Mouse (Mus musculus) R1 (cell line): ENCODE measurements around the gene Tlr6.

Source experiments
- DNase-seq: peaks from one replicate; pipeline ENCODE4 v3.0.0-alpha.2; 2018; ENCODE audit warnings: low read depth, low spot score

Gene Tlr6

DNA sequence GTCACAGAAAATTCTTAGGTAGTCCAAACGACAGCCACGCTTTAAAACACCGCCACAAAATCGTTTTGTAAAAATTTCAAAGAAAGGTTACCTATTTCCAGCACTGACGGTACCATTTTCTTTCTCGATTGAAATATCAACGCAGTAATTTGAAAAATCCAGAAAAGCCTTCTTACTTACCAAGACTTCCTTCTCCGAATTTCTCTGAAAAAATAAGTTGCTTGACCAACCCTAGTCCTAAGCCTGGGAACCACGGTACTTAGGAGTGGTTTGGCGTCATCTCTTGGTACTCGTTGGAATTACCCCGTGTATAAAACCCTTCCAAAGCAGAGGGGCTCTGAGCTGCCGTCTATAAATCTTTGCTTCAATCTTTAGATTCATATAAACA is at the start of gene Tlr6:
Gene Tlr6 (minus strand): TSS at position 255 of the 388 bp plus-strand sequence.
- DNase-seq, result peak; percentile 40

DNA sequence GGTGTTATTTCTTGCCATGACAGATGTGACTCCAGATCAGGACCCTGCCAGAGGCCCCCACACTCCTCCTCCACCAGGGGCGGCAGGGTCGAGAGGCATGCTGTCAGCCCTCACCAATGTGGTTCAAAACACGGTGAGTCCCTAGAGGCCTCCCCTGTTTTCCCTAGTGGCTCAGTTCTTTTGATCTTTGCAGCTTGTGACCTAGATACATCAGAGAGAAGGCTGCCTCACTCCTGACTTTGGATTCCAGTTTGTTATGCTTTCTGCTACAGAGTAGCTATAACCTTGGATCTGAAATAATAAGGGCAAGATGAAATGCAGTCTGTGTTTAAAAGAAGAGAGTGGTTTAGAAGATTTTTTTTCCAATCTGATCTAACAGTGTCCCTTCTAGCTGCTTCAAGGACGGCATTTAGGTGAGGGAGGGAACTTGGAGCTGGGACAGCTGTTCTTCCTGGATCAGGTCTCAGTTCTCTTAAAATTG is 46.2 kb upstream of the Tlr6 start:
- no peak for DNase-seq

DNA sequence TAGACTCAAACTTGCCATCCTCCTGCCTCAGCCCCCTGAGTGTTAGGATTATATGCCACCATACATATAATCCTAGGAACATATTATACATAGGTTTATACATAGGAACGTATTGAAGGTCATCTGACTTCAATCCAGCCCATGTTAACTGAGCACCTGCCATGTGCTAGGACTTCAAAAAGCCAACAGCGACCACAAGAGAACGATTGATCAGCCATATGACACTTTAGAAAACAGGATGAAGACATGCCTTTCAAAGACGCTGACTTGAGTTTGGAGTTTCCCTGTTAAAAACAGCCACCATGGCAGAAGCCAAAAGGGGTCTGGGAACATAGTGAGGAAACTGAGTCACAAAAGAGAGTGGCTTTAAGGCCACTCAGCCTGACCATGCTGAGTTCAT is 45.4 kb upstream of the Tlr6 start:
- no peak for DNase-seq

DNA sequence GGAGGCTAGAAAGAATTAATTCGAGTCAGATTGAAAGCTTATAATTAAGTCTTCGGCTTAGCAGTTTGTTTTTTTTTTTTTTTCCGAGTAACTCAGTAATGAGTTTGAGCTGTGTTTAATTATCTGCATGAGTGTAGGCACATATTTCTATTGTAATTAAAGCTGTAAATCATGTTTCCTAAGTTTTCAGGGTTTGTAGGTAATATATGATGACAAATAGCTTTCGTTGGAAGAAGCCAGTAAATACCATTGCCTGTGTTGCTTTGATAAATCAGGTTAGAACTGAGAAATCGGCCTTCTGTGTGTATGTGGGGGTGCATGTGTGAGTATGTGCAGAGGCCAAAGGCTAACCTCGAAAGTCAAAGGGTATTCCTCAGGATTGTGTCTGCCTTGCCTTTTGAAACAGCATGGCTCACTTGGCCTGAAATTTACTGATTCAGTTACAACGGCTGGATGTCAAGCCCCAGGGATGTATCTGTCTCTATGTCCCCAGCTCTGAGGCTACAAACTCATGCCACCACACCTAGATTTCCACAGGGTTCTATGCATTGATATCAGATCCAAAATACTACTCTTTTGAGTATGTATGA is 44.1 kb upstream of the Tlr6 start:
- DNase-seq, result no peak

DNA sequence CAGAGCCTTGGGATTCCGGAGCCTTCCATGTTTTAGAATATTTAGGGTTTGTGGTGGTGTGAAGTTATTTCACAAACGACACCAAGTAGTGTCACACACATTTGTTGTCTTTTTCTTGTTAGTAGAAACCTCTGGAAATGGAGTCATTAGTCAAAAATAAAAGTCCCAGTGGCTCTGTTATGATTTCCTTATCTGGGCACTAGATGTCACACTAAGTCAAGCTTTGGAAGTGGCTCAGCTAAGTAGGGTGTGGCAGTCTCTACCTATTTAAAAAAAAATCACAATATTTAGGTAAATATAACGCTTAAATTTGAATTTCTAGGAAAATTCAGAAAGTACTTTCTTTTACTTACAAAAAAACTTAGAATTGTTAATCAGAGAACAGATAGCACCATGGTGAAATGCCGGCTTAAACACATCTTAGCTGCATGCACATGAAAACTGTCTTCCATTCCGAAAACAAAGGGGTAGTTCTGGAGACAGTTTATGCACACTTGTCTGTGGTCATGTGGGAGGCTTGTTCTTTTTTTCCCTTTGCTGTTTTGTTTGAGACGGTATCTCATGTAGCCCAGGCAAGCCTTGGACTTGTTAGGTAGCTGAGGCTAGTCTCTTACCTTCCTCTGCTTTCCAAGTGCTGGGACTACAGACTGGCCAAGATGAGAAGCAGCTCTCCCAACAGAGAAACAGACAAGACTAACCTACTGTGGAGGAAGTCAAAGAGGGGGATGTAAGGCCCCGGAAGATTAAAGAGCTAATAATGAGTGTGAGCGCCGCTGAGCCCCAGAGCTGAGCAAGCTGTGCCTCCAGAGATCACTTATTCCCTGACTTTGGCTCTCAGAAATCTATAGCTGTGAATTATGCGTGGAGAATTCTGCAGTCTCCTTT is 43.3 kb upstream of the Tlr6 start:
- peak; percentile 43 for DNase-seq

DNA sequence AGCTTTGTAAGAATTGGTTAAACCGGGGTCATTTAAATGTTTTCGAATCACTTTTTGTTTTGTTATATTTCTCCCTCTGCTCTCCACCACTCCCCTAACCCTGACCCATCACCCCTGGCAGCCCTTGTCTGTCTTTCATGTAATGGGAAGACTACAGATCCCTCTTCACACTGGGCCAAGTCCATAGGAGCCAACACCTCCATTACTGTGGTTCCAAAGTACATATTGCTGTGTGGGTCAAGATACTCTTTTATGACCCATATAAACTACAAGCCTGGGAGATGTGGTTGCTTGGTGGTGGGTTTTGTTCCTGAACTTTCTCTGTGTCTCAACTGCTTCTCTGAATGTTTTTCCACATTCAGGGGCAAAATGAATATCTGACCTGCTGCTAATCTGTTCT is 35.5 kb upstream of the Tlr6 start:
- no peak for DNase-seq

DNA sequence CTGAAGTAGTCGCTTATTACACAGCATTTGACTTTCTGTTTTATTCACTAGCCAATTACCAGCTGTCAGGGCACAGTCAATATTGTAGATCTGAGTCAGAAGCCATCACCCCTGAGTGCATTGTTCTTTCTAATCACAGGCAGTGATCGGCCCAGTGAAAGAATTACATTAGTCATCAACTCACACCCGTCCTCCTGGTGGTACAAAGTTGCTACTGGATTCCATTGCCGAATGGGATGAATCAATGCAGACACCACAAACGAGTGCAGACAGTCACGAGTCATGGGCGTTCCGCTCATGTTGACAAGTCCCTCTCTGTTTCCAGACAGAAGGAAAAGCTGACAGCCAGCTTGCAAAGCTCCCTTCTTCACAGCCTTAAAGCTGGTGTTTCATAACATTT is 32.6 kb upstream of the Tlr6 start:
- peak; percentile 65 for DNase-seq

DNA sequence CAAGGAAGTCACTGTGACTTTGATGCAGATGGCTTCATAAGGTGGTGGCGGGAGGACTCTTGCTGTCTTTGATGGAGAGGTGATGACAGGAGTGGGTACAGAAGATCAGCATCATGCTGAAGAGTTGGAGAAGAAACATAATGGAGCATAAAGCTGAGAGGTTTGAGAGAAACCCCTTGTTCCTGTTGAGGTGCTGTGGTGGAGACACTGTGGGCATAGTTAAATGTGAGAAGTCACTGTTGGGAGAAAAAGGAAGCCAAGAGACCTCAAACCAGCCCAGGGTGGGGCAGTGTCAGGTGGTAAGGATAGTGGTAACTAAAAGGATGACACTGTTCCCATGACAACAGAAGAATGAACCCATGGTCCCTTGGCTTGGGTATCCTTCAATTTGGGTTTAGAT is 30.0 kb upstream of the Tlr6 start:
- DNase-seq, result no peak

DNA sequence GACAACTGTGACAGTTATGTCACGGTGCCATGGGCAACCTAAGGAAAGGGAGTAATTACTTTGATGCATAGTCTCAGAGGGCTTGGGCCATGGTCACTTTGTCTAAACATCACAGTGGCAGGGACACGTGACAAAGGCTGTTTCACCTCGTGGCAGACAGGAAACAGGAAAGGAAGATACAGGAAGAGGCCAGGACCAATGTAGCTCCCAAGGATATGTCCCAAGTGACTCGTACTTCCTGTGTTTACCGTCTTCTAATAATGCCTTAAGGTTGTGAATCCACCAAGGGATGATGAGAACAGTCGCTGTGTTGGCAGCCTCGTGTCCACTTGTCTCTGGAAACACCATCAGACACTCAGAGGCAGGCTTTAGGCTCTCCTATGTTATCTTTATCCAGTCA is 26.1 kb upstream of the Tlr6 start:
- no peak for DNase-seq

DNA sequence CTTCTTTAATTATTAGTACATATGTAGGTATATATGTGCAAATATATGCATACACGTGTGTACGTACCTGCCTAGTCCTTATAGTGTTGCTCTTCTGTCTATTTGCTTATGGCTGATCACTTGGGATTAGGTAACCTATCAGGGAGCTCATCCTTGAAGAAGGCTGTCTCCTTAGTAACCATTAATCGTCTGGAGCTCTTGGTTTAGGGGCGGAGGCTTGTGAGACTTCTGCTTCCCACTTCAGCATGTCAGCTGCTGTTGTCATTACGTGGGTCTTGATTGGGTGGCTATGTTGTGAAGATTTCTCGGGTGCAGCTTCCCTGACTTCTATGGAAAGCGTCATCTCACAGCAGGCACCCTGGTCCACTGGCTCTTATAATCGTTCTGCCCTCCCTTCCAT is 17.2 kb upstream of the Tlr6 start:
- DNase-seq, result no peak

DNA sequence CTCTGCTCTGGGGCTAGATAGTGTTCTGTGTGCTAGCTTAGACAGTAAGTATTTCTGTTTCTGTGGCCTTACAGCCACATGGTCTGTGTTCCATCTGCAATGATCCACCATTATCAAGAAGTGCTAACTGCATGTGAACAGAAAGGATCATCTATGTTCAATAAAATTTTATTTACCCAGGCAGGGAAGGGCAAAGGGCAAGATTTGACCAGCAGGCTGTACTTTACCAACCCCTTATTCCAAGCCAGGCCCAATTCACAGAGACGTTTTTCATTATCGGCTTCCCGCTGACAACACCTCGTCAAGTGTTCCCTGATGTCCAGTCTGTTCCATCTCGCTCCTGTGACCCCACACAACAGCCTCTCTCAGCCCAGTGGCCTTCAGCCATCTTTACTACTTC is 15.2 kb upstream of the Tlr6 start:
- DNase-seq, result no peak

DNA sequence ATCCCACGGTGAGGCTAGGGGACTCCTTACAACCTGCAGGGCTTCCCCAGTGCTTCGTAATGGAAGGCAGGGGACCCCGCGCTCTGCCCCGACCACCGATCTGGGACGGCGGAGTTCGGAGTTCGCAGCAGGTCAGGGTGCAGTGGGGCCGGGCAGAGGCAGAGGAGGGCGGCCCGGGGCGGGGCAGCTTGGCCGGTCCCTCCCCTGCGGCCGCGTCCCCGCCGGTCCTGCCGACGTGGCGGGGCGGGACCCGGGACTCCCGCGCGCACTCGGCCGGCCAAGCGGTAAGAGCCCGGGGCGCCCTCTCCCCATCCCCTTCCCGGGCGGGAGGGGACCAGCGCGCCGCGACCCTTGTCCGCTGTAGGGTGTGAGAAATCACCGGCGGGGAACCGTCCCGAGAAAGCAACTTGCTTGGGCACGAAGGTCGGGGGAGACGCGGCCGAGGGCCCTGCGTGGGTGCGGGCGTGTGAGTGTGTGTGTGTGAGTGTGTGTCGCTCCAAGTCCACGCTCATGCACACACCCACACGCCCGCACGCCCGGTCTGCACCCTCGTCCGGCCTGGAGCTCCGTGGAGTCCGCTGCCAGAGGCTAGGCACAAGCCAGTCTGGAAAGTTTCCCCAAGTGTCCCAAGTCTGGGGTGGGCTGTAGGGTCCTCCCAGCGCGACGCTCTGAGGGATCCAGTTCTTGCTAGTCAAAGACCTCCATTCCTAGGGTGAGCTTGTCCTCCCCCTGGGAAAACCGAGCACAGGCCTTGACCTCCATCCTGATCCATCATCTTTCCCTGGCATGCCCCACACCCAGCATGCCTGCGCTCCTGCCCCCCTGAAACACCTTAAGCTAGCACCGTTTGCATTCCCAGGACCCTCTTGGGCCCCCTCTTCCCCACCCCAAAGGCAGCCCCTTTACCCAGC is 10.2 kb upstream of the Tlr6 start, which contains the start of gene Fam114a1:
Gene Fam114a1 (plus strand): TSS at position 211 of the 911 bp plus-strand sequence.
- peak; percentile 39 for DNase-seq

DNA sequence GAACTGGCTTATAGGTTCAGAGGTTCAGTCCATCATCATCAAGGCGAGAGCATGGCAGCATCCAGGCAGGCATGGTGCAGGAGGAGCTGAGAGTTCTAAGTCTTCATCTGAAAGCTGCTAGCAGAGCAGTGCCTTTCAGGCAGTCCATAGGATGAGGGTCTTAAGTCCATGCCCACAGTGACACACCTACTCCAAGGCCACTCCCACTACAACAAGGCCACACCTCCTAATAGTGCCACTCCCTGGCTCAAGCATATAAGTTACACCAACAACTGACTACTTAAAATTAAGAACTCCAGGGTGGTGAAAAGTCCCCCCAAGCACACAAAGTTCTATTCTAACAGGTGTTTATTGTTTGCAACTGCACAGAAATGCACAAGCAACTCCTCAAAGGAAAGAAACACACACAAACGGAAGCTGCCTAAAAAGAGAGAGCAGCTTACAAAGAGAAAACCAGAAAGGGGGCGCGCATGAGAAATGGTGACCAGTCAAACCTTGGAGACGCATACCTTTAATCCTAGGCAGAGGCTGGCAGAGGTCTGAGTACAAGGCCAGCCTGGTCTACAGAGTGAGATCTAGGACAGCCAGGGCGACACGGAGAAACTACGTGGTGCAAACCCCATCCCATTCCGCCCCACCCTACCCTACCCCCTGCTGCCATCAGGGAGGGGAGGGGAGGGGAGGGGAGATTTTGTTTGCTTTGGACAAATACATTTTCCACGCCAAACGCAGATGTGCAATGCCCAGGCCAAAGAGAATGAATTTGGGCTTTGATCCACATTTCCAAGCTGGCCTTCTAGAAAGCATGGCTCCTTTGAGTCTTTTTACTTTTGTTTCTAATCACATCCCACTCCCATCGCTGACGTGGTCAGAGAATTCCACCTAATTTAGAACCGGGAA is 9.3 kb upstream of the Tlr6 start:
- DNase-seq, result peak; percentile 77

DNA sequence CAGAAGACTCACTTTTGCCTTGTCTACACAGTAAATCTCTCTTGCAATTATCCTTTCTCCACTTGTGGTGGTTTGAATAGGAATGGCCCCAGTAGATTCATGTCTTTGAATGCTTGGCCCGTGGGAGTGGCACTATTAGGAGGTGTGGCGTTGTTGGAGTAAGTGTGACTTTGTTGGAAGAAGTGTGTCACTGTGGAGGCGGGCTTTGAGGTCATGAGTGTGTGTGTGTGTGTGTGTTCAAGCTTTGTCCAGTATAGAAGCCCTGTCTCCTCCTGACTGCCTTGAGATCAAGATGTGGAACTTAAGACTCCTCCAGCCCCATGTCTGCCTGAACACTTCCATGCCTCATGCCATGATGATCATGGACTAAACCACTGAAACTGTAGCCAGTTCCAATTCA is 3.8 kb upstream of the Tlr6 start:
- DNase-seq, result no peak

DNA sequence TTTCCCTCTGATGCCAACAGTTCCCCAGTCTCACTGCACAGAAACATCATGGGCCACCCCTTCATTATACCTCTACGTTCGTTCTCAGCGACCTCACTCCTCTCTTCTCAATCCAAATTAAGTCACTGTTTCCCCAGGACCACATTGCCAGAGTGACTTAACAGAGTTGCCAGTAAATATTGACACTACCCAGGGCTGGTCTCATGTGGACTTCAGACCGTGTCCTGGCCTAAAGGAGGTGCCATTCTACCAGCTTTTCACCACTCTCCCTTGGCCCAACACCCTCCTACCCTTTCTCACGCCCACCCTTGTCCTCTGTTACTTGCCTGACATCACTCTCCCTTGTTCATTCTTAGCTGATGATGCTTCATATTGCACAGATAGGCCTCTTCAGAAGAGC is 3.4 kb upstream of the Tlr6 start:
- no peak for DNase-seq

DNA sequence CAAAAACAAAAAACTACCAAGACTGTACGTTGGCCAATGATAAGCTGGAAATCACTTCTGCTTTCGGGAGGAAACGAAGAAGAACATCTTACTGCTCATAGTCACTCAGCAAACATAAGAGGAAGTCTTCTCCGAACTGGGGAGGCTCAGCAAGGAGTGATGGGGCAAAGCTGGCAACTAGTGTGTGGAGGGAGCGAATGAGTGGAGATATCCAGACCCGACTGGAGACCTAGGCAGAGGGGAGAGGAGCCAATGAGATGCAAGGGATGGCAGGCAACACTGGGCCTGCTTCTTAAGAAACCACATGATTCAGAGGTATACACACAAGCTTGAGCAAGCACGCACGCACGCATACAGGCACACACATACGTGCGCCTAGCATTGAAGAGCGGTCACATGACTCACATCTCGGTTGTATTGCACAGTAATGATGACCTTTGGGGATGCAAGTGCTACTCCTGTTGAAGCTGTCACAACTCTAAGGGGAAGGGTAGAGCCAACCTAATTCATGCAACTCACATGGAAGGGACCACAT is 1.0 kb upstream of the Tlr6 start:
- DNase-seq, result no peak

DNA sequence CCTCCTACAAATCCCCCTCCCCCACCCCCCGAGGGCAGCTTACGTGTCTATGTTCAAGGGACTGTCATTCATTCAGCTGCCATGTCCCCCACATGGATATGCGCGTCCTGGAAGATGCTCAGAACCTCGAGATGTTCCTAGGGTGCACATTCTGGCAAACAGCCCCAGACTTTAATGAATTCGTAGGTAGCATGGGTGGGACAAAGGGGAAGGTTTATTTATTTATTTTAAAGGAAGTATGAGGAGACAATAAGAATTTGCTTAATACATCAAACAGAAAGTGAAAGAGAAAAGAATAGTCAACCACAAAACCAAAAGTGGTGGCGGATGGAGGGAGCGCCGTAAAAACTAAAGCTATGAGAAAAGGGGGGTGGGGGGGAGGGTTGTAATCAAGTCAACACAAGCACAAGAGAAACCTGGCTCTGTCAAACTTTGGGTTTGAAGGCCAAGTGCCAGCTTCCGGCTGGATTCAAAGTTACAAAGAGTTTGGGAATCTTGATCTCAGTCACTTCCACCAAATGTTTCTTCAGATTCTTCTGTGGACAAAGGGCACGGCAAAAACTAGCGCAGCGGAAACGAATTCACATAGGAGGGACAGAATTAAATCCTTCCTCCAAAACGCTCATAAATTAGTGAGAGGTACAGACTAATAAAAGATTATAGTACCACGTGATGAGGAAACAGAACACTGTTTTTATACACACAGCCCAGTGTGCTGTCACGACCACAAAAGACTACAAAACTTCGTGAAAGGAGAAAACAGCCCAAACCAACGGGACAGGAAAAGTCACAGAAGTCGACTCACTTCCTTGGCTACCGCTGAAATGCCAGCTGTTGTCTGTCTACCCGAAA is 680 bp downstream of the Tlr6 start:
- no peak for DNase-seq

DNA sequence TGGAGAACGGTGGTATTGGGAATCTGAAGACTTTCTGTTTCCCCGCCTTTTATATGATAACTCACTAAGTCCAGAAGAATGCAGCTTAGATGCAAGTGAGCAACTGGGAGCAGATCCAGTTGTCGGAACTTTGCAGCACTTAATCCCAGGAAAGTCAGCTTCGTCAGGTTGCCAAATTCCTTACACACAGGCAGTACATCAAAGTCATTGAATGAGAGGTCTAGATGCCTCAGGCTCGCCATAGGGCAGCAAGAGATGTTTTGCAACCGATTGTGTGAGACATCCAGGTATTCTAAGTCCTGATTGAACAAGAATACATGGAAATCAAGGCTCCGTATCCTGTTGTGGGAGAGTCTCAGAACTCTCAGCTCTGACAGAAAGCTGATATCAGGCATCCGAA is 5.0 kb downstream of the Tlr6 start:
- DNase-seq, result no peak

DNA sequence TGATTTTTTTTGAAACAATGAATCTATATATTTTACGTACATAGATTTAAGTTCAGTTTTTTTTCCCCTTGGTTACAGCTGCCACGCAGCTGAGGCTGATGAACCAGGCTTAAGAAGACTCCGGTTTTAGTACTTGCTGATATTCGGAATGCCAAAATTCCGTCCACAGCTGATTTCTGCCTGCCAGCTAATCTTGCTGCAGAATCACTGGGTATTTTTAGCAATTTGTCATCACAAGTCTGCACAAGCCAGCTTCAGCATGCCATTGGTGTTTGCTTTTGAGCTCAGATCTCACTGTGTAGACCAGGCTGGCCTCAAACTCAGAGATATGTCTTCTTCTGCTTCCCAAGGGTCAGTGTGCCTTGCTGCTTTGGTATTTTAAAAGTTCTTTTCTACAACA is 8.4 kb downstream of the Tlr6 start:
- DNase-seq, result no peak

DNA sequence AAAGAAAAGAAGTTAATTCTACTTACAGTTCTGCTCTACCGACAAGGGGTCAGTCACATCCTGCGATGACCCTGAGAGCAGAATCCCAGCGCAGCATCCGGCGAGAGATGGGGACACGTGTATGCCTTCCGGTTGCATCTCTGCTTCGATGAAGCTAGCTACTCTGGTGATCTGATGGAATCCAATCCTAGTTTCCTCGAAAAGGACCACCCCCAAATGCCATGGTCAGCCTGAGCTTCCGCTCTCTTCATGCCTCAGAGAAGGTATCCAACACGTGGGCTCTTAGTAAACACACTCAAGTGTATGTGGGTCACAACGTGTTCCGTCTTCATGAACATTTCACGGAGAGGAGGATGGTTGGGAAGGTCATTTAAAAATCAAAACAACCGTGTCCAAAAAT is 27.1 kb downstream of the Tlr6 start:
- no peak for DNase-seq
